Mouse (Mus musculus): ENCODE data around the gene Midn.

GRCm38 (mm10) chr10:80156002-80156751 is 8.1 kb downstream of the Midn start:
- TF ChIP-seq CTCF (IDR thresholded peaks at IDR 0.05; ENCODE audit: low read depth, low read length) (no peak), POLR2A (IDR thresholded peaks at IDR 0.05; ENCODE audit: insufficient read depth, low read length) (no peak)
